Mouse (Mus musculus): Measurements from ENCODE around the gene Art3. TPM values are rescaled to one million over a fixed set of nuclear protein-coding genes. Genes with fewer than 3 reads are reported as not detected.
A peak's percentile ranks its signal among the peaks of the same experiment; 100 is the strongest.

Gene Art3
- total RNA-seq, 2 experiments from 2014 or later, result 10.2 to 11.8 TPM

DNA sequence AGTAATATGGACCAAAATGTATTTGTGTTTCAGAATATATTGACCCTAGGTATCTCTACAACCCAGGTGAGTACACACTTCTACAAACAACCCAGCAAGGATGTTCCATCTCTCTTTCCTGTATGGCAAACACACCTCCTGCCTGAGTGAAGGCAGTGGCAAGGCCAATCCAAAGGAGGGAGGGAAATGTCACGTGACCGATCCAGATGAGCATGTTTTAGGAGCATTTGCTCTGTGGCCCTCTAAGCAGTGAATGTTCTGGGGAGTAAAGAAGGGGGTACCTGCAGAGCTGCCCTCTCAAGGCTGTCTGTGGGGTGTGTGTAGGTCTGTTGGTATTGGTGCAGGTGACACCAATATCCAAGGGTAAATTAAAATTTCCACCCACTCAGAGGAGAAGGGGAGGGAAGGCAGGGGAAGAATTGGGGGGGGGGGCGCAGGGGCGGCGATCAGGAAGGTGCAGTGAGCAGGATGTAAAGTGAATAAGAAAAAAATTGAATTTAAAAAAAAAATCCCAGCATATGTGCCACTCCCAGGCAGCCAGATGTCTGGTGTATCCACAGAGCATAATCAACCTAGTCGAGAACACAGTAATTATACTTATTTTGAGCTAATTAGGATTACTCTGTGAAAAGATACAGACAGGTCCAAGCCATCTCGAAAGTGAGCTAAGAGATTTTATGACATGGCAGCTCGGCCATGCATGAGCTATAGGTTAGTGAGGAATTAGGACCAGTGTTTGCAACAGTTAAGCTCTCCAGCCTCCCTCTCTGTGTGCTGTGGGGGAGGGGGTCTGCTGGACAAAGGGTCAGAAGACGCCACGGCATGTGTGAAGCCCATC is 72.2 kb downstream of the Art3 start:
- no peak for DNase-seq (ENCODE audit: low spot score in 2 of 2)
- intact Hi-C loops (cut with DNase I), result no loop called here

DNA sequence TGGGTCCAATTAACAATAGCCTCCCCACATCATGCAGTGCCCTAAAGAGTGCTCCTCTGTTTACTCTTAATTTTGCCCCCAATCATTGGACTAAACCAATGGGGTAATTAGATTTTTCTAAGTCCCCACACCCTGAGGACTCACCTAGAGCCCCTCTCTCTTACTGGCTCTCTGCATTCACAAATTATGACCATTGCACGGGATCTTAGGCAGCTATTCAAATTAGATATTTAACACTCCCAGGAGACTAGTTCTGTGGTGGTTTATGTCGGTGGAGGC is 72.7 kb downstream of the Art3 start:
- intact Hi-C loops (cut with DNase I), result no loop called here
- no peak for DNase-seq (ENCODE audit: low spot score in 2 of 2)

DNA sequence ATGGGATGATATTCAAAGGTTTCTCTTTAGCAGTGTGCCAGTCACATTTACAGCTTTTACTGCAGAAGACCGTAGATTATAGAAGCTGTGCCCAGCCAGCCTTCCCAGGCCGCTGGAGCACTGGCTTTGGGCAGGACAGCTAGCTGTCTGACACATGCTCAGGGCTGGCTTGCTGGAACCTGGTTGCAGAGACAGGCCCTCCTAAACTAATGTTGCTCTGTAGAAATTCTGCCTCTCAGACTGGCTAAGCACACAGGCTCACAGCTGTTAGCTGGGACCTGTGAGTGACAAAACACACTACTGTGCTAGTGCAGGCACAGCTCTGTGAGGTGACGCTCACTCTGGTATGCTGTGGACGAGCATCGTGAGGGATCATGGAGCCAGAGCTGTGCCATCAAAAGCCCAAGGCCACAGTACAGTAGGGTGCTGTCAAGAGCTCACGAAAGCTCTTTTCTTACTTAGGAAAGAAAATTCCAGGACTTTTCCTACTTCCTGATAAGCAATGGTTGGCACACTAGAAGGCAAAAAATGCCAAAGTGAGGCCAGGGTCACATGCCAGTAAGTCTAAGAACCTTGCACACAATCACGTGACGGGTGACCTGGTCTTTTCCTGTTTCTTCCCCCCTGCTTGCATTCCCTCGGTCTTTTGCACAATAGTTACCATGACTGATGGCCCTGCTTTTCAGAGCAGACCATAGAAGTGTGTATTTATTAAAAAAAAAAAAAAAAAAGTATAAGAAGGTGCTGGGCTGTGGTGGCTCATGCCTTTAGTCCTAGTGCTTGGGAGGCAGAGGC is 77.9 kb downstream of the Art3 start:
- intact Hi-C loops (cut with DNase I), result no loop called here
- no peak for DNase-seq (ENCODE audit: low spot score in 2 of 2)

DNA sequence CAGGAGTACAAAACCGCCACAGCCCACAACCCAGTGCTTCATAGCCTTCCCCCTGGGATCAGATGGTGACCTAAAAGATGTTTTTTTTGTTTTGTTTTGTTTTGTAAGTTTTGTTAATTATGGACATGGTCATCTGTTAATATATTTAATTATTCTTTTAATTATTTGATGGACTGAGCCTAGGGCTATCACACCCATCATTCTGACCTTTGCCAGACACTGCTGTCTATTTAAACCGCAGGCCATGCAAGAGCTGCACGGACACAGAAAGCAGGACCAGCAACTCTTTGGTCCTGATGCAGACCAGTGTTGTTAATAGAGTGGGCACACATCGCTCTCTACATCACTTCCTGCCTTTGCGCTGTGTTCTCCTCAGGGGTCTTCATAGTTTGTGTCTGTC is 78.9 kb downstream of the Art3 start:
- no peak for DNase-seq (ENCODE audit: low spot score in 2 of 2)
- intact Hi-C loops (cut with DNase I), result no loop called here

DNA sequence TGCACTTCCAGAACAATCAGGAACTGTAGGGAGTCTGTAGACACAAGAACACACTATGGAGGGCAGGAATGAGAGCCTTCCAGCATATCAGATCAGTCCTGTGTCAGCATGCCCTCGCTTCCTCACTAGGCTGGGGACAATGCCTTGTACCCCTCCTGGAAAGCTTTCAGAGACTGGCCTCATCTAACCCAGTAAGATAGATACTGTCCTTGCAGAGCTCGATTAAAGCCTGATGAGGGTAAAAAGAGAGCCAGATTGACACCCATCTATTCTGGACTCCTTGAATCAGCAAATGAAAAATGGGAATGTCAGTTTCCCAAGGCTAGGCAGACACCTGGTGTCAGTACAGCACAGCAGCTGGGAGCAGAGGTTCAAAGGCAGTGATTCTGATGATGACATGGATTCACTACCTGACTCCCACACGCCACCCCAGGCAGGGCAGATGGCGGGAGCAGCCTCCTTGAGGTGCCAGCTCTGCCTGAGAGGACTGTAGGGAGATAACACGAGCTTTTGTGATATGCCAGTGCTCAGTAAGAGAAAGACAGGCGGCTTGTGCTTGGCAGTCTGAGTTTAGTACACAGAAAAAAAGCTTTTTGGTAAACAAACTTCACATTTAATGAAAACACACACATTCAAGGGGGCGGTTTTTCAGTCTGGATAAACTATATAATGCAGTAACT is 80.0 kb downstream of the Art3 start:
- no peak for DNase-seq (ENCODE audit: low spot score in 2 of 2)
- intact Hi-C loops (cut with DNase I), result no loop called here

DNA sequence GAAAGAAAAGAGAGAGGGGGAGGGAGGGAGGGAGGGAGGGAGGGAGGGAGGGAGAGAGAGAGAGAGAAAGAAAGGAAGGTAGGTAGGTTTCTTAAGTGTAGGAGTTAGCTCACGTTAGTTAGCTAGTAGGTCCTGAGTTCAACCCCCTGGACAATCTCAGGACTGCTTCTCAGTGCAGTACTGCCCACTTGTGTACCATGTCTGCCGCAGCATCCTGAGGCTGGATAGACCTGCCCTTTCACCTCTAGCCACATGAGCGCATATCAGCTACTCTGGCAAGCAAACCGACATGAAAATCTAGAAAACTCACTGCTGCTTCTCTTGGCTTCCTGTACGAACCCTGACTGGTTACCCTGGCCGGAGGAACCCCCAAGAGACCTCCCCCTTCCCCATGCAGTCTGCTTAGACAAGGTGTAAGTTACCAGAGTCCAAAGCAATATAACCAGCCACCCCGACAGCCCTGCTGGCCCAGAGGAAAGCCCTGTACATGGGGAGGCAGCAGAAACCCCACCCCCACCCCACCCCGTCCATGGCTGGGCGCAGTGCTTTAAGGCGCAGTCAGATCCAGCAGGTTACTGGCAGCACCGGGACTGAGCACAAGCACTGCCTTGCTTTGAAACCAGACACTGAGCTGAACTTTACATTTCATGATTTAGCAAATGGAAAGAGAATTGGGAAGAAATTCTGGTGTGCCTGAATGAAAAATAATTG is 81.8 kb downstream of the Art3 start:
- DNase-seq (ENCODE audit: low spot score in 2 of 2), result no peak
- intact Hi-C loops (cut with DNase I), result no loop called here

DNA sequence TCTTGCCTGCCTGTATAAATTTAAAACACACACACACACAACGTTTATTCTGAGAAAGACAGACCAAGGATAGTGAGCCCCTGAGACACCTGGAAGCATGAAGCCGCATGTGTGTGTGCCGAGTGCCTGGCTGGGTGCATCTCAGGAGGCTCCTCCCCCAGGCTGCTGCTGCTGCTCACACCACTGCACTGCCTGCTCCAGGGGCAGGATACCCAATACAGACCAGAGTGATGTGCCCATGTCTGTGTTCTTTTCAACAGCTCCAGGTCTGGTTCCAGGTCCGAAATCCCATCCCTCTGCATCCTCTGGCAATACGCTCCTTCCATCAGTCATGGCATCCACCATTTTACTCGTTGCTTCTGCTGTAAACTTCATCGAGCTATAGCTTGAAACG is 82.4 kb downstream of the Art3 start:
- no peak for DNase-seq (ENCODE audit: low spot score in 2 of 2)
- intact Hi-C loops (cut with DNase I), result no loop called here

DNA sequence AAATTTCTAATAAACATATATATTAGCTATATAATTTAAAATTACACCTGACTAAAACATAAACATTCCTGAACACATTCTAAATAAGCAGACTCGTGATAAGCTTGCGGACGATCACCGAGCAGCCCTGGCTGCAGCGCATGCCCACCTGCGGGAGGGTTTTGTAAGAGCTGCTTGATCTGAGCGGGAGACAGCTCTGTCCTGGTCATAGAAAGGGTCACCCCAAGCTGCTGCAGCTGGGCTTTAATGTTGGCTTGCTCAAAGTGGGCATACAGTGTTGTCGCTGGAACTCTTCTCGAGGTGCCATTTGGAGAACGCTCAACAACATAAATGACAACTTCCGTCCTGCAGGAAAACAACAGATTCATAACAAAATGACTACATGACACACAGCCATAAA is 92.5 kb downstream of the Art3 start:
- no peak for DNase-seq (ENCODE audit: low spot score in 2 of 2)
- intact Hi-C loops (cut with DNase I), result no loop called here

DNA sequence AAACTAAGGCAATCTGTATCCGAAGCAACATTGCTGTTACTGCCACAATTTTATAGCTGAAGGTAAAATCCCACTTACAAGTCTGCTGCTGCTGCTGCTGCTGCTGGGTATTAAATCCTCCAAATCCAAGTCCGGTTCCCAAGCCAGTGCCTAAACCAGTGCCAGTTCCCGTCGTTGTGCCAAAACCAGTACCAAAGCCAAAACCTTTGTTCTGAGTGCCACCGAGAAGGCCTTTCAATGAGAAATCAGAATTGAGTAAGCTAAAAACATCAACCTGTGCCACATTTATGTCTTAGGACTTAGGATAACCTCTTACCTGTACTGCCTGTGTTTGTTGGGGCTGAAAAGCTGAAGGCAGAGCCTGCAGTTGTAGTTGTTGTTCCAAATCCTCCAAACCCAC is 99.1 kb downstream of the Art3 start:
- intact Hi-C loops (cut with DNase I), result no loop called here

DNA sequence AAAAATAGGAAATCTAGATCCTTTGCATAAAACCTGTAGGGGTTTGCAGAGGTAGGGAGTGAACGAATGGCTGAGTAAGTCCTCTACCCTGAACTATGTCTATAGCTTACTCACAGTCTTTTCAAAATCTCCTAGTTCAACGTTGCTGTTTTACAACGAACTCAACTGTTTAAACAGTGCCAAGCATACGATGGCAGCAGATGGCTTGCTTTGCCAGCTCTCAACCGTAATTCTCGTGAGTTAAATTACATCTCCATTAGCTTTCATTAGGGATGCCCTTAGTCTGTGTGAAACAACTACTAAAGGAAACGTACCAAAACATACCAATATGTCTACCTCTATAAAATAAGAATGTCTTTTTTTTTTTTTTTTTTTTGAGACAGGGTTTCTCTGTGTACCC is 100.0 kb downstream of the Art3 start:
- no peak for DNase-seq (ENCODE audit: low spot score in 2 of 2)
- intact Hi-C loops (cut with DNase I), result no loop called here

More for the DNA sequence above, 99.1 kb downstream of the Art3 start:
- peak in 1 of 2 experiments; percentile 11 for DNase-seq (ENCODE audit: low spot score in 2 of 2)

DNA sequence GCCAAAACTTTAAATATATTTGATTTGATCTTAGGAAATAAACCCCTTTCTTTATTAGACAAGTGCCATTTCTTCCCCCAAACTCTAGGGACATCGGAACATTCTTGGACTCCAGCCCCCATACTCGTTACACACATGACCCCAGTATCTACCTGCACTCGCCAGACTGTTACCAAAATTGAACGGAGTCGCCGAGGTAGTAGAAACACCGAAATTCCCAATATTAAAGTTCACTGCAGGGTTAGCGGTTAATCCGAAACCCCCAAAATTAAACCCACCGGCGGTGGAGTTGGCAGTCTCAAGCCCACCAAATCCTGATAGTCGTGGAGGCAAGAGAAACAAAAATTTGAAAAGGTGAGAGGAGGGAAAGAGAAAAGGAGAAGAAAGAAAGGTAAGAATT is 102.4 kb downstream of the Art3 start:
- DNase-seq (ENCODE audit: low spot score in 2 of 2), result no peak
- intact Hi-C loops (cut with DNase I), result no loop called here

DNA sequence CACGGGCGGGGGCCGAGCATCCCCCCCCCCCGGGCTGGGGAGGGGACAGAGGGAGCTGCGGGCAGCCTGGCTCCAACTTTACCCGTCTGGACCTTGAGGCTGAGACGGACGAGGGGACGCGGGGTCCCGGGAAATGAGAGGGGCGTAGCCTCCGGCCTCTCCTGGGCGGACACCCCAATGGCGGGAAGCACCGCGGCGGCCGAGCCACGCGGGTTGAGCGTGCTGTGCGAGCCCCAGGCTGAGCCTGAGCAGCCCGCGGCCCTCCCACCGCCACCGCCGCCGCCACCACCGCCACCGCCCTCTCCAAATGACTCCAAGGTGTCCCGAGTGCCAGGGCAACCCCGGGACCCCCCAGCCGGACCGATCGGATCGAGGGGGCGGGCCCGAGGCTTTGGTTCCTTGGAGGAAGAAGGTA is 103.0 kb downstream of the Art3 start:
- intact Hi-C loops (cut with DNase I), result no loop called here
- DNase-seq (ENCODE audit: low spot score in 2 of 2), result no peak

DNA sequence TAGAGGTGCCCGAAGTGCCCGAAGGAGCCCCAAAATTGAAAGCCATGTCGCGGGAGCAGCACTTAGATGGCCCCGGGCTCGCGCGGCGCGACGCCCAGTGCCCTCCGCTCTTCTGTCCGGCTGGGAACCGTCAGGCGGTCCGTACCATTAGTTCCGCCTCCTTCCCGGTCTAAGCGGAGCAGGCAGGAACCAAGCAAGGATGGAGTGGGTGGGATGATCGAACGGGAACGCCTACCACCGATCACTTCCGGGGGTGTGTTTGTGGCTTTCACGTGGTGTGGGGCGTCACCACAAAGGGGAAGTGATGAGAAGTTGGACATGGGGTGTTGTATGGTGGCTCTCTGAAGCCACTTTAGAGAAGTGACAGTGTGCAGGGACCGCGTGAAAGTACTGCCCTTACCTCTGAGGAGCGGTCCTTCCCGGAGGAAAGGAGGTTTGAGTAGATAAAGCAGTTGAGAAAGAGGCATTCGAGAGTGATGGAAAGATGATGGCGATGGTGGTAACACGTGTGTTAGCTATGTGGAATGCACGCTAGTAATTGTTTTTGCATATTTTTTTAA is 103.5 kb downstream of the Art3 start, which contains the start of gene Nup54:
Gene Nup54 (minus strand): TSS at position 195 of the 560 bp plus-strand sequence.
- peak; percentile 95 to 98 for DNase-seq (ENCODE audit: low spot score in 2 of 2)
- intact Hi-C loops (cut with DNase I), result no loop called here

DNA sequence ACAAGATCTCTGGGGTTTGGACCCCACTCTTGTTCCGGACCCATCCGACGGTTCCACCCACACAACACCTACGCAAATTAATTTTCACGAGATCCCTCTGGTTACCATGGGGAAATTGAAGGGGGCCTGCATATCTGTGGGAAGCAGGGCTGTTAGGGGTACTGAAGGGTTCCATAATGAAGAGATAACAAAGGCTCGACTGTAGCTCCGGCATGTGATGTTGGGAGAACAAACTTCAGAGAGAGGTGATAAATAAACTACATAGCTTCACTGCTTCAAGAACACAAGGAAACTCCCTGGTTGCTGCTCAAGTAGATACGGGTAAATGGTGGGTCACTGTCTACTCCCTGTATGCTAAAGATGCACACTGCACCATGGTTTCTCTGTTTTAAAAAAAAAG is 106.9 kb downstream of the Art3 start:
- no peak for DNase-seq (ENCODE audit: low spot score in 2 of 2)
- intact Hi-C loops (cut with DNase I), result no loop called here

DNA sequence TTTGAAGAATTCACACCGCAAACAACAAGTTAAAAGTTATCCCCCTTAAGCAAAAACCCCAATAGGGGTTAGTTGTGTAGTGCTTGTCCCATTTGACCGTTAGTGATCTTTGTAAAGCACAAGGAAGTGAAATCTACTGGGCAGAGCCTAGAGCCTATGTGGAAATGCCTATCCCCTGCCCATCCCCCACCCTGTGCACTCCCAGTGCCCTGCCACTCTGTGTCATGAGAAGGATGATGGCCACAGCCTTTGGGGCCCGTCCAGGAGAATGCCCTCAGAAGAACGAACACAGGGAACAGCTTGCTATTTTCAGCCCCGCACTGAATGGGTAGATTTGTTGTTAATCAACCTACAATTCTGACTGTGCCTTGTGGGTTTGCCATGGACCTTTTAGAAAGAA is 109.9 kb downstream of the Art3 start:
- intact Hi-C loops (cut with DNase I), result no loop called here
- peak in 1 of 2 experiments; percentile 38 for DNase-seq (ENCODE audit: low spot score in 2 of 2)

DNA sequence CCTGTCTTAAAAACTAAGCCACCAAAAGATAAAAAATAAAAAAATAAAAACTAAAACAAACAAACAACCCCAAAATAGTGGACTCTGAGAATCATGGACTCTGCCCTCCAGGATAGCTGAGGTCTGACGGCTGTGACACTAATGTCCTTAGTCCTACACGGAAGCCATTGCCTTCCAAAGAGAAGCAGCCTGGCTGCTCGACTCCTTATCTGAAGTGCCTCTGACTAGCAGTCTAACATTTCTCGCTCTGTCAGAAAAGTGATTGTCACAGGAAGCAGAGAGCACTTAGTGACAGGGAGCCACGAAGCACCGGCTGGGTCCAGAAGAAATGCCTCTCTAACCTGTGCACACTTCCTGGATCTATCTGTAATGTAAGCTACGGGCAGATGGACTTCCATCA is 111.3 kb downstream of the Art3 start:
- DNase-seq (ENCODE audit: low spot score in 2 of 2), result no peak
- intact Hi-C loops (cut with DNase I), result no loop called here

DNA sequence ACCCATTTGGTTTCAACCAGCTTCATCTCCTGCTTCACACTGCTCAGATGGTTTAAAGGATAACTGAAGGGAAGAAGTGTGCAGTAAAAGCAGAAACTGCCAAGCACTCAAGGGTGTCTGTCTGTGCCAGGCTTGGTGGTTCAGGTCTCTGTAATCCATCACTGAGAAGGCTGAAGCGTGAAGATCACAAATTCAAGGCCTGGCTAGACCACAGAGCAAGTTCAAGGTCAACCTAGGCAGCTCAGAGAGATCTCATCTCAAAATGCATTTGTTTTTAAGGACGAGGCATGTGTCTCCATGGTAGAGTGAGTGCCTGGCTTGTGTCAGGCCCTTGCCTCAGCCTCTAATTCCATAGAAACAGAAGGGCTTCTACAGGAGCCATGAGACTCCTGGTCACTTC is 113.4 kb downstream of the Art3 start:
- intact Hi-C loops (cut with DNase I), result no loop called here

DNA sequence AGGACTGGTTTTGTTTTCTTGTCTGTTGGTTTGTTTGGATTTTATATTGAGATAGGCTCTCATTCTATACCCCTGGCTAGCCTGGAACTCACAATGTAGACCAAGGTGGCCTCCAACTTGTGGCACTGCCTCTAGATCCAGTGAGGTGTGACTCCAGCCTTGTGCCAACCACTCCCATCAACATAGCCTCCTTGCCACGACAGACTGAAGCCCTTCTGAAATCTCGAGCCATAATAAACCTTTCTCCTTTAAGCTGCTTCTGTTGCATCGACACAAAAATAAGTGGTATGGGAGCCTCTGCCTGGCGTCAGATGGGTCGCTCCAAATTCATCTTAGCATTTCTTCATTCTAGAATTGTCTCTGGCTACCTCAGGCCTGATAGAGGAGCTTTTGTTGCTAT is 115.1 kb downstream of the Art3 start:
- intact Hi-C loops (cut with DNase I), result no loop called here
- DNase-seq (ENCODE audit: low spot score in 2 of 2), result no peak

More for the DNA sequence above, 113.4 kb downstream of the Art3 start:
- DNase-seq (ENCODE audit: low spot score in 2 of 2), result no peak

DNA sequence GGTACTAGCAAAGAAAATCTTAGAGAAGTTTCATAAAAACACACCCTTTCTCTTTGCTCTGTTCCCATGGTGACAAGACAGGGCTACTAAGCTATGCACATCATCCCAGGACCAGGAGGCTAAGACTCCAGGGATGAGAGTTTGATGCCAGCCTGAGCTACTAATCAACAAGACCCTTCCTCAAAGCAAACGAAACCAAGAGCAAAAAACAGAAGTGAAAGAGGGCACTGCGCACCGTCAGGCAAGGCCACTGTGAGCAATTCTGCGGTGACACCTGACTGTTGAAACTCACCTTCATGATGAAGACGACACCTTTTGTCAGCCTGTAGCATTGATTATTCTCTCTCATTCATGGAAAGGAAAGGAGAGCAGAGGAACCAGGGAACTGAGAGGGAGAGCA is 121.2 kb downstream of the Art3 start:
- DNase-seq (ENCODE audit: low spot score in 2 of 2), result no peak
- intact Hi-C loops (cut with DNase I), result no loop called here
